Mouse (Mus musculus) inflammation-experienced regulatory T-cells, adult 6 months (primary cell): Measurements from ENCODE around the gene Rbp7. TPM values are rescaled to one million over a fixed set of nuclear protein-coding genes. Genes with fewer than 3 reads are reported as not detected.

Experiments used
- ATAC-seq: one replicate; pipeline ENCODE4 v1.8.0; 2017
- polyA plus RNA-seq, 3 experiments: library from polyadenylated mRNA; unstranded; fragments of 100-300 nt; shearing (Covaris generic); gene quantifications; one replicate each; pipeline ENCODE4 v1.2.1; 2017

The Rbp7 gene
- polyA plus RNA-seq, 3 experiments from 2014 or later = not detected

GRCm38 (mm10) chr4:149404640-149405465 is 49.9 kb downstream of the Rbp7 start:
- ATAC-seq = no peak

DNA sequence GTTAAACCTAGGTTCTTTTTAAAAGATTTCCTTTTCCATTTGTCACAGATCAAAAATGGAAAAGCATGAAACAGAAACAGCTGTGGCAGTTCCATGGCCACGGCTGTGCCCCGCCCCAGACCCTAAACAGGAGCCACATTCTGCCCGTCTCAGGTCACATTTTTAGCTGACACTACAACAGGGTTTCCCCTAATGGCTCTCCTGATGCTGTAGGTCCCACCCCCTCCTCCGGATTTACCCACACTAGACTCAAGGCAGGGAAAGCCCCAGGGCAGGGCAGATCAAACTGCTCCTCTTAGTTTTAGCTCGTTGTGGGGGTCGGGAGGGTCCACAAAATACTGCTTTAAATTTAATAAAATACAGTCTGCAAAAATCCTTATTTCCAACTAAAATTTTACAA is 51.7 kb downstream of the Rbp7 start:
- peak; percentile 88 for ATAC-seq

DNA sequence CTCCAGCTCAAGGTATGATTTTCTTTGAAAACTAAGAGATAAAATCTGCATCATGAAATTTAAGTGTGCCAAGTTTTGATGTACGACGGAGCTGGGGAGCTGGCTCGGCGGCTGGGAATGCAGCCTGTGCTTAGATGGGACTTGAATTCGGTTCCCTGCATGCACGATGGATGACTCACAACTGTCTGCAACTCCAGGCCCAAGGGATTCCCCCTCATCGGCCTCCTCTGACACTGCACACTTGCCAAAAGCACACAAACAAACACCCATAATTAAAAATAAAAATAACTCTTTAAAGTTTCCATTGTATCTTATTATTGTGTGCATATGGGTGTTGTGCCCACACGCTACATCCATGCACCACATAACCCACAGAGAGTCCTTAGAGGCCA is 53.2 kb downstream of the Rbp7 start:
- ATAC-seq = peak; percentile 39

DNA sequence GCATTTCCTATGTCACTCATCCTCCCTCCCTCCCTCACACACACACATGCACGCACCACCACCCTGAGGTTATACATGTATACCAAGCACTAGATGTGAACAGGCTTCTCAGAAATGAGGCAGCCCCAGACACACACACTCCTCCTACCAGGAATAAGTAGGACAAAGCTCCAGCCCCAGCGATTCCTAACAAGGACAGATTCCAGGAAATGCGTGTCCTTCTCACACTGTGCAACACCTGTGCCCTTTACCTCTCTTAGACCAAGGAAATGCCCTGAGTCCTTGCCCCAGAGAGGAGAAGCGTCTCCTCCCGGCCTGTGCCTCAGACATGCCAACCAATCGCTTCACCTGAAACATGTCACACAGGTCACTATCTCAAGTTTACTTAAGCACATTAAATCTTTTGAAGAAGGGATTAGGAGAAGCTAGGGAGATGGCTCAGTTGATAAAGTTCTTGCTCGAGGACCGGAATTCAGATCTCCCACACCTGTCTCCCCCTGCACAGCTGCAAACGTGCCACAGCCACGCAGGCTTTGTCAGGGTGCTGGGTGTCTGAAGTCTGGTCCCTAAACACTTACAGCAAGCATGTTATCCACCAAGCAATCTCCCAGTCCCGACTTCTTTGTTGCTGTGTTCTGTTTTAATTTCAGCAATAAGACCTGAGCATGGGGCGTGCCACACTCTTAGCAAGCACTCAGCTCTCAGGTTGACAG is 53.7 kb downstream of the Rbp7 start:
- no peak for ATAC-seq

Other genes starting within 250 kb of the Rbp7 start
- gene Kif1b, start 147.3 kb downstream of the Rbp7 start, polyA plus RNA-seq = 10 to 100 TPM in 2 of 3 experiments, 1 to 10 TPM in 1; 7.9 to 19.7 (median 16.6) TPM
- gene Ube4b, start 28.2 kb downstream of the Rbp7 start, polyA plus RNA-seq = 10 to 100 TPM in 2 of 3 experiments, 1 to 10 TPM in 1; 9.1 to 18.5 (median 14.7) TPM
- gene Tmem274, start 22.4 kb upstream of the Rbp7 start, polyA plus RNA-seq = under 1 TPM in 1 of 3 experiments, not detected in 2; 0.63 TPM
- gene Nmnat1, start 30.2 kb upstream of the Rbp7 start, polyA plus RNA-seq = 1 to 10 TPM; 6.2 to 6.9 (median 6.3) TPM
- gene Lzic, start 30.3 kb upstream of the Rbp7 start, polyA plus RNA-seq = 10 to 100 TPM; 26.0 to 43.4 (median 28.2) TPM
- gene Ctnnbip1, start 63.3 kb upstream of the Rbp7 start, polyA plus RNA-seq = 1 to 10 TPM in 2 of 3 experiments, under 1 TPM in 1; 0.59 to 1.4 (median 1.4) TPM
- gene Clstn1, start 131.5 kb upstream of the Rbp7 start, polyA plus RNA-seq = 1 to 10 TPM; 5.4 to 7.5 (median 6.3) TPM
- gene Pik3cd, start 247.6 kb upstream of the Rbp7 start, polyA plus RNA-seq = 100 to 1,000 TPM; 108 to 124 (median 115) TPM